Mouse (Mus musculus) megakaryocyte, embryonic 14.5 days (primary cell): ENCODE measurements around the gene Tbl1xr1.

Source experiments
- FLI1 ChIP-seq: IDR thresholded peaks from 2 replicates; pipeline ENCODE4 v1.6.1; 2012; ENCODE audit warnings: low read length, inconsistent platforms, mixed read lengths
- GATA1 ChIP-seq: IDR thresholded peaks from 3 replicates; pipeline ENCODE4 v1.6.1; 2012; ENCODE audit warnings: mixed read lengths, low read length, inconsistent platforms, borderline replicate concordance

DNA sequence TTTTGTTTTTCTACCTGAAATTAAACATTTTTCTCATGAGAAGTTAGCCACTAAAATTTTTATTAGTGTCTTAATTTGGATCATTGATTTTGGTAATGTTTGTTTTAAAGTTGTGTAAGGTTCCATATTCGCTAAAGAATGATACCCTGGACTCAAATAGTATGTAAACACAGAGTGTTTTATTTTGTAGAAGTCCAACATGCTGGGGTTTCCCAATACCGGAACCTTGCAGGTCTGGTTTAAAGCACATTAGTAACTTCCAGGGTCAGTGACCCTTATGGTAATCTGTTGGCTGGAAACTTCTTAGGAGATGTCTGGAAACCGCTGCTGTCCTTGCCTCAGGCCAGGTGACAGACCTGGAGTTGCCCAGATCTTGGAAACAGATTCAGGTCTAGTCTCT lies 15.2 kb downstream of the Tbl1xr1 start:
- TF ChIP-seq GATA1 (no peak), FLI1 (no peak)
